Mouse (Mus musculus): ENCODE data around the gene Tcp10b. TPM values are rescaled to one million over a fixed set of nuclear protein-coding genes. Genes with fewer than 3 reads are reported as not detected.

Tcp10b gene
- total RNA-seq, 2 experiments from 2014 or later = 0.37 to 0.39 TPM

Other genes with a start within 250 kb of the Tcp10b start
- 1 to 10 TPM; 1.3 to 1.6 TPM for gene Mas1, start 193.0 kb upstream of the Tcp10b start, total RNA-seq (2021)
- gene Mrgprh, start 185.1 kb upstream of the Tcp10b start, total RNA-seq (2021) = 1 to 10 TPM; 1.8 to 2.0 TPM
- 1 to 10 TPM in 1 of 2 experiments, under 1 TPM in 1; 0.31 to 2.0 TPM for gene Pnldc1, start 150.9 kb upstream of the Tcp10b start, total RNA-seq (2021)
- 100 to 1,000 TPM; 290 to 292 TPM for gene Tcp1, start 145.4 kb upstream of the Tcp10b start, total RNA-seq (2021)
- gene Mrpl18, start 144.8 kb upstream of the Tcp10b start, total RNA-seq (2021) = 10 to 100 TPM; 81.4 to 83.4 TPM
- gene Acat3, start 120.5 kb upstream of the Tcp10b start, total RNA-seq (2021) = under 1 TPM in 1 of 2 experiments, not detected in 1; 0.49 TPM
- gene Acat2, start 100.4 kb upstream of the Tcp10b start, total RNA-seq (2021) = 10 to 100 TPM; 23.3 to 26.6 TPM
- 10 to 100 TPM; 51.2 to 58.4 TPM for gene Wtap, start 66.9 kb upstream of the Tcp10b start, total RNA-seq (2021)
- gene Sod2, start 54.3 kb upstream of the Tcp10b start, total RNA-seq (2021) = 100 to 1,000 TPM; 184 to 217 TPM
- not detected for gene Gpr31b, start 8.8 kb upstream of the Tcp10b start, total RNA-seq (2021)
- gene Unc93a, start 70.7 kb downstream of the Tcp10b start, total RNA-seq (2021) = under 1 TPM in 1 of 2 experiments, not detected in 1; 0.34 TPM
- gene Smok2a, start 160.1 kb downstream of the Tcp10b start, total RNA-seq (2021) = not detected
- gene Smok2b, start 169.2 kb downstream of the Tcp10b start, total RNA-seq (2021) = not detected